Mouse (Mus musculus) G1E (cell line): Measurements from ENCODE around the gene Il11ra2. TPM values are rescaled to one million over a fixed set of nuclear protein-coding genes. Genes with fewer than 3 reads are reported as not detected.

Experiments used
- polyA plus RNA-seq: library from polyadenylated mRNA; stranded (reverse); fragments of >175 nt; gene quantifications from 2 replicates; pipeline ENCODE4 v1.2.3, GENCODE M21; 2012
- total RNA-seq, 2 experiments: library from RNA; stranded (forward) in 1 of 2; stranded (reverse) in 1 of 2; fragments of 200-1000 nt in 1 of 2; fragments of >200 nt in 1 of 2; fragmentation: Nextera tagmentation in 1 of 2; gene quantifications; 2 replicates each; pipeline ENCODE4 v1.2.3; 2014 to 2017

The Il11ra2 gene
- total and polyA plus RNA-seq, 3 experiments: not detected

Other genes starting within 250 kb of the Il11ra2 start
- gene Gm21586, start 222.5 kb downstream of the Il11ra2 start, total RNA-seq (2014; fragmentation: Nextera tagmentation): not detected in 2 replicates
- gene Gm21586, start 222.5 kb downstream of the Il11ra2 start, total RNA-seq (2017): not detected in 2 replicates
- gene Gm21586, start 222.5 kb downstream of the Il11ra2 start, polyA plus RNA-seq: not detected in 2 replicates
- not detected in 2 replicates for gene Gm2163, start 195.1 kb downstream of the Il11ra2 start, total RNA-seq (2014; fragmentation: Nextera tagmentation)
- not detected in 2 replicates for gene Gm2163, start 195.1 kb downstream of the Il11ra2 start, total RNA-seq (2017)
- not detected in 2 replicates for gene Gm2163, start 195.1 kb downstream of the Il11ra2 start, polyA plus RNA-seq
- gene Fam205a2, start 133.7 kb downstream of the Il11ra2 start, total RNA-seq (2014; fragmentation: Nextera tagmentation): not detected in 2 replicates
- not detected in 2 replicates for gene Fam205a2, start 133.7 kb downstream of the Il11ra2 start, total RNA-seq (2017)
- gene Fam205a2, start 133.7 kb downstream of the Il11ra2 start, polyA plus RNA-seq: not detected in 2 replicates
- gene Gm10591, start 49.7 kb downstream of the Il11ra2 start, total RNA-seq (2014; fragmentation: Nextera tagmentation): not detected in 2 replicates
- gene Gm10591, start 49.7 kb downstream of the Il11ra2 start, total RNA-seq (2017): not detected in 2 replicates
- not detected in 2 replicates for gene Gm10591, start 49.7 kb downstream of the Il11ra2 start, polyA plus RNA-seq
- gene Gm2564, start 32.2 kb downstream of the Il11ra2 start, total RNA-seq (2014; fragmentation: Nextera tagmentation): not detected in 2 replicates
- gene Gm2564, start 32.2 kb downstream of the Il11ra2 start, total RNA-seq (2017): not detected in 2 replicates
- gene Gm2564, start 32.2 kb downstream of the Il11ra2 start, polyA plus RNA-seq: not detected in 2 replicates
- not detected in 2 replicates for gene Ccl27b, start 6.6 kb downstream of the Il11ra2 start, total RNA-seq (2014; fragmentation: Nextera tagmentation)
- not detected in 2 replicates for gene Ccl27b, start 6.6 kb downstream of the Il11ra2 start, total RNA-seq (2017)
- not detected in 2 replicates for gene Ccl27b, start 6.6 kb downstream of the Il11ra2 start, polyA plus RNA-seq
- not detected in 2 replicates for gene 4930578G10Rik, start 73.7 kb upstream of the Il11ra2 start, total RNA-seq (2014; fragmentation: Nextera tagmentation)
- 0.22 TPM in 1 of 2 replicates, not detected in the other for gene 4930578G10Rik, start 73.7 kb upstream of the Il11ra2 start, total RNA-seq (2017)
- gene 4930578G10Rik, start 73.7 kb upstream of the Il11ra2 start, polyA plus RNA-seq: not detected in 2 replicates
- not detected in 2 replicates for gene Ccl19, start 94.7 kb upstream of the Il11ra2 start, total RNA-seq (2014; fragmentation: Nextera tagmentation)
- gene Ccl19, start 94.7 kb upstream of the Il11ra2 start, total RNA-seq (2017): not detected in 2 replicates
- gene Ccl19, start 94.7 kb upstream of the Il11ra2 start, polyA plus RNA-seq: not detected in 2 replicates
- gene Ccl21a, start 112.1 kb upstream of the Il11ra2 start, total RNA-seq (2014; fragmentation: Nextera tagmentation): not detected in 2 replicates
- gene Ccl21a, start 112.1 kb upstream of the Il11ra2 start, total RNA-seq (2017): not detected in 2 replicates
- gene Ccl21a, start 112.1 kb upstream of the Il11ra2 start, polyA plus RNA-seq: not detected in 2 replicates
- 11.5 and 14.5 TPM in 2 replicates for gene Fam205a1, start 192.0 kb upstream of the Il11ra2 start, total RNA-seq (2014; fragmentation: Nextera tagmentation)
- gene Fam205a1, start 192.0 kb upstream of the Il11ra2 start, total RNA-seq (2017): 0.12 and 0.16 TPM in 2 replicates
- 0.10 and 0.14 TPM in 2 replicates for gene Fam205a1, start 192.0 kb upstream of the Il11ra2 start, polyA plus RNA-seq
- gene Gm12394, start 194.9 kb upstream of the Il11ra2 start, total RNA-seq (2014; fragmentation: Nextera tagmentation): 0.34 and 0.60 TPM in 2 replicates
- gene Gm12394, start 194.9 kb upstream of the Il11ra2 start, total RNA-seq (2017): not detected in 2 replicates
- not detected in 2 replicates for gene Gm12394, start 194.9 kb upstream of the Il11ra2 start, polyA plus RNA-seq
- not detected in 2 replicates for gene Fam205c, start 212.3 kb upstream of the Il11ra2 start, total RNA-seq (2014; fragmentation: Nextera tagmentation)
- gene Fam205c, start 212.3 kb upstream of the Il11ra2 start, total RNA-seq (2017): 0.05 TPM in 1 of 2 replicates, not detected in the other
- gene Fam205c, start 212.3 kb upstream of the Il11ra2 start, polyA plus RNA-seq: 0.05 TPM in 1 of 2 replicates, not detected in the other